Mouse (Mus musculus) ES-Bruce4 (cell line): ENCODE measurements around the gene Barx2.

Experiments used
- CTCF ChIP-seq: IDR thresholded peaks from one replicate; pipeline ENCODE4 v1.8.1; 2011; ENCODE audit warnings: low read depth, low read length
- POLR2A ChIP-seq: IDR thresholded peaks from one replicate; pipeline ENCODE4 v1.8.1; 2011; ENCODE audit warnings: low read length; ENCODE audit not compliant: insufficient read depth

- TF ChIP-seq POLR2A (no peak), CTCF (no peak)
Observed at GRCm38 (mm10) chr9:31856437-31856836, 56.8 kb downstream of the Barx2 start.
